Mouse (Mus musculus) small intestine, adult 2 months (tissue): Measurements from ENCODE around the gene Syngr1. TPM values are rescaled to one million over a fixed set of nuclear protein-coding genes. Genes with fewer than 3 reads are reported as not detected.

Source experiments
- H3K27ac ChIP-seq: fragments of 200-500 bp; 2 replicates; pipeline ENCODE4 v1.5.1; 2012; ENCODE audit warnings: low read depth, low read length, control low read depth, inconsistent platforms; ENCODE audit not compliant: insufficient read depth
- H3K27me3 ChIP-seq: fragments of 200-500 bp; 2 replicates; pipeline ENCODE4 v1.6.1; 2012; ENCODE audit warnings: mild to moderate bottlenecking, moderate library complexity, low read length, inconsistent platforms; ENCODE audit not compliant: control insufficient read depth, insufficient read depth
- H3K36me3 ChIP-seq: fragments of 200-500 bp; 2 replicates; pipeline ENCODE4 v1.6.1; 2012; ENCODE audit warnings: mild to moderate bottlenecking, low read length, control low read depth, inconsistent platforms; ENCODE audit not compliant: control insufficient read depth, insufficient read depth
- H3K4me1 ChIP-seq: fragments of 200-500 bp; 2 replicates; pipeline ENCODE4 v1.6.1; 2012; ENCODE audit warnings: low read length, inconsistent platforms, mixed read lengths; ENCODE audit not compliant: control insufficient read depth, insufficient read depth, insufficient read length
- H3K4me3 ChIP-seq: fragments of 200-500 bp; 2 replicates; pipeline ENCODE4 v1.5.1; 2012; ENCODE audit warnings: low read depth, mild to moderate bottlenecking, control low read depth, inconsistent platforms, low read length, moderate library complexity
- CTCF ChIP-seq: fragments of 200-500 bp; IDR thresholded peaks from 2 replicates; pipeline ENCODE4 v1.5.1; 2012; ENCODE audit warnings: low read depth, mild to moderate bottlenecking, control low read depth, inconsistent platforms, low read length, moderate library complexity, mixed read lengths; ENCODE audit not compliant: insufficient replicate concordance, insufficient read length; ENCODE audit errors: extremely low read depth
- POLR2A ChIP-seq: fragments of 200-500 bp; IDR thresholded peaks from 2 replicates; pipeline ENCODE4 v1.6.1; 2012; ENCODE audit warnings: low read depth, mild to moderate bottlenecking, control low read depth, inconsistent platforms, low read length, moderate library complexity
- WGBS: fragments of 180-500 bp; shearing (Covaris S2); methylation state at CpG from one replicate; pipeline ENCODE4 v1.1.7; 2018; 5-methylcytosine and 5-hydroxymethylcytosine counted together
- polyA plus RNA-seq: library from polyadenylated mRNA; depleted of rRNA; stranded (reverse); fragments of >200 nt; gene quantifications from 2 replicates; pipeline ENCODE4 v1.2.3, GENCODE M21; 2012

The Syngr1 gene
- polyA plus RNA-seq, 1 experiment = 13.4 TPM

GRCm38 (mm10) chr15:80075733-80076337 is 15.3 kb upstream of the Syngr1 start:
- no peaks in the 10 kb centered on the region for H3K27me3 ChIP-seq
- no peak overlapping the region for H3K27ac ChIP-seq
- no peak for TF ChIP-seq POLR2A
- 33% methylated on average over 5 of the region's 5 CpGs for WGBS
- no peak overlapping the region for H3K4me3 ChIP-seq
- peaks cover 13% of the 10 kb centered on the region for H3K4me1 ChIP-seq
- peaks cover 35% of the 10 kb centered on the region for H3K36me3 ChIP-seq

GRCm38 (mm10) chr15:80076338-80077136 is 14.6 kb upstream of the Syngr1 start:
- H3K36me3 ChIP-seq = peaks cover 40% of the 10 kb centered on the region
- WGBS = 9% methylated on average over 2 of the region's 2 CpGs
- peaks cover 18% of the 10 kb centered on the region for H3K4me1 ChIP-seq
- no peak for TF ChIP-seq POLR2A
- peak; percentile 80; the same call in 1 of the 2 replicates for TF ChIP-seq CTCF
- H3K27me3 ChIP-seq = no peaks in the 10 kb centered on the region
- no peak overlapping the region for H3K4me3 ChIP-seq
- H3K27ac ChIP-seq = no peak overlapping the region

GRCm38 (mm10) chr15:80078058-80078814 is 12.9 kb upstream of the Syngr1 start:
- Histone ChIP-seq H3K36me3 (peaks cover 46% of the 10 kb centered on the region), H3K27me3 (no peaks in the 10 kb centered on the region), H3K27ac (no peak overlapping the region), H3K4me3 (no peak overlapping the region), H3K4me1 (peaks cover 13% of the 10 kb centered on the region)
- WGBS = 71% methylated on average over 11 of the region's 11 CpGs
- TF ChIP-seq CTCF (0 out of 2 replicates have a peak, but pooled peaks have one; percentile 14), POLR2A (no peak)

- WGBS = 90% methylated on average over 5 of the region's 5 CpGs
These were observed 11.9 kb upstream of the Syngr1 start for GRCm38 (mm10) chr15:80079129-80079668.

GRCm38 (mm10) chr15:80079954-80080353 is 11.2 kb upstream of the Syngr1 start:
- no peak for TF ChIP-seq POLR2A
- no peak for TF ChIP-seq CTCF
- no peaks in the 10 kb centered on the region for H3K27me3 ChIP-seq
- peaks cover 7% of the 10 kb centered on the region; the same call in 1 of the 2 replicates for H3K4me1 ChIP-seq
- no peak overlapping the region for H3K4me3 ChIP-seq
- peaks cover 46% of the 10 kb centered on the region for H3K36me3 ChIP-seq
- WGBS = 69% methylated on average over 3 of the region's 3 CpGs
- no peak overlapping the region for H3K27ac ChIP-seq

More at GRCm38 (mm10) chr15:80079129-80079668, 11.9 kb upstream of the Syngr1 start:
- no peaks in the 10 kb centered on the region for H3K27me3 ChIP-seq
- peaks cover 46% of the 10 kb centered on the region for H3K36me3 ChIP-seq
- H3K27ac ChIP-seq = no peak overlapping the region
- no peak overlapping the region for H3K4me3 ChIP-seq
- peaks cover 13% of the 10 kb centered on the region for H3K4me1 ChIP-seq
- TF ChIP-seq POLR2A = no peak
- TF ChIP-seq CTCF = no peak

GRCm38 (mm10) chr15:80080711-80081615 is 10.2 kb upstream of the Syngr1 start:
- Histone ChIP-seq H3K27me3 (no peaks in the 10 kb centered on the region), H3K36me3 (peaks cover 46% of the 10 kb centered on the region), H3K27ac (no peak overlapping the region), H3K4me3 (peak overlapping the region; percentile 38), H3K4me1 (peaks cover 7% of the 10 kb centered on the region; the same call in 1 of the 2 replicates)
- peak; percentile 34; the same call in 1 of the 2 replicates for TF ChIP-seq CTCF
- TF ChIP-seq POLR2A = no peak
- 33% methylated on average over 9 of the region's 9 CpGs for WGBS
